In the genomic region with DNA sequence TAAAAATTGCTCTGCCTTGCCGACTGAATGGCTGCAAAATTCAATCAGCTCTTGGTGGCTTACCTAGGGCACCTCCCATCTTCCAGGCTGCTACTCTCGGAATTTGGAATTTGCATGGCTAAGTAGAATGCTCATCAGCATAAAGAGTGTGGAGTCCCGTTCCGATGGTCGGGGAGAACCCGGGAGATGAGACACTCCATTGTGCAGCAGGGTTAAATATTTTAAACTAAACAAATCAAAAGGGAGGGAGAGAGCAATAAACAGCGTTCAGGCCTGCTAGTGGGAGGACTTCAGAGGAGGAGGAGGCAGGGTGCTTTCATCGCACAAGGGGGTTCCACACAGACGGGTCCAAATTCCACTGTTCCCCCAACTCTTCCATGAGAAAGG, we compare ENCODE assay signal across 8 mouse cellular contexts.
DNase-seq lines count a peak whose midpoint lies in the region; ATAC-seq and TF ChIP-seq lines count a peak whose summit lies in the region.

No protein-coding gene starts in this region.

- intact Hi-C loops in left cerebral cortex, postnatal 14 days (cut with DNase I) = no loop called here

- peak overlapping the region; percentile 79 for H3K4me2 ChIP-seq in lung, embryonic 14.5 days
- peak overlapping the region; percentile 78 for H3K4me2 ChIP-seq in kidney, postnatal 0 days (ENCODE audit: low read length)
- H3K4me2 ChIP-seq in midbrain, embryonic 16.5 days (ENCODE audit: low read length) = peak overlapping the region; percentile 76

- H3K27ac ChIP-seq in lung, embryonic 14.5 days (ENCODE audit: low read depth) = peak overlapping the region; percentile 77; the same call in 1 of the 2 replicates
- H3K27ac ChIP-seq in kidney, postnatal 0 days = no peak overlapping the region
- H3K27ac ChIP-seq in midbrain, embryonic 16.5 days (ENCODE audit: low read length) = no peak overlapping the region

- H3K9me3 ChIP-seq in lung, embryonic 14.5 days (ENCODE audit: low read depth, low read length) = no peaks in the 10 kb centered on the region
- H3K9me3 ChIP-seq in kidney, postnatal 0 days (replicated peaks; ENCODE audit: low read length) = no peaks in the 10 kb centered on the region
- H3K9me3 ChIP-seq in midbrain, embryonic 16.5 days (replicated peaks; ENCODE audit: control insufficient read depth, low read length, poor library complexity, severe bottlenecking) = no peaks in the 10 kb centered on the region

- no peak for TF ChIP-seq CTCF in lung, embryonic 14.5 days (IDR thresholded peaks at IDR 0.05; ENCODE audit: low read depth)
- TF ChIP-seq CTCF in kidney, postnatal 0 days (IDR thresholded peaks at IDR 0.05; ENCODE audit: low read depth) = no peak

- H3K27me3 ChIP-seq in lung, embryonic 14.5 days (ENCODE audit: insufficient read depth, low read length) = no peaks in the 10 kb centered on the region
- no peaks in the 10 kb centered on the region for H3K27me3 ChIP-seq in kidney, postnatal 0 days (ENCODE audit: insufficient read depth, low read length)
- 0 out of 2 replicates have a peak, but pooled peaks cover 4% of the 10 kb centered on the region for H3K27me3 ChIP-seq in midbrain, embryonic 16.5 days (ENCODE audit: control insufficient read depth, insufficient read depth, low read depth, low read length)

- peak overlapping the region; percentile 40 for H3K4me3 ChIP-seq in lung, embryonic 14.5 days (ENCODE audit: low read depth, low read length)
- H3K4me3 ChIP-seq in kidney, postnatal 0 days (replicated peaks; ENCODE audit: low read depth, low read length) = peak overlapping the region; percentile 53
- H3K4me3 ChIP-seq in midbrain, embryonic 16.5 days (ENCODE audit: low read depth, low read length) = peak overlapping the region; percentile 38

- peak; percentile 49 for DNase-seq in lung, embryonic 14.5 days
- DNase-seq in lung, postnatal 14 days = no peak
- DNase-seq in kidney, postnatal 0 days (ENCODE audit: low spot score) = peak; percentile 86
- DNase-seq in urinary bladder, postnatal 4 days (ENCODE audit: low spot score in 2 of 2) = no peak
- no peak for DNase-seq in left cerebral cortex, postnatal 14 days (ENCODE audit: low spot score in 2 of 2)
- no peak for DNase-seq in frontal cortex, postnatal 14 days (ENCODE audit: low spot score in 2 of 2)

- peak; percentile 61; the same call in 1 of the 2 replicates for ATAC-seq in lung, embryonic 14.5 days (ENCODE audit: insufficient read depth)
- ATAC-seq in erythroblast, adult 5-6 weeks (replicated peaks; ENCODE audit: low FRiP score, poor library complexity, severe bottlenecking) = peak; percentile 22; the same call in 1 of the 2 replicates
- ATAC-seq in kidney, postnatal 0 days (replicated peaks; ENCODE audit: low FRiP score, low read depth) = peak; percentile 59
- ATAC-seq in midbrain, embryonic 16.5 days = peak; percentile 61

- peak overlapping the region; percentile 30 for H3K9ac ChIP-seq in lung, embryonic 14.5 days
- no peak overlapping the region for H3K9ac ChIP-seq in kidney, postnatal 0 days (ENCODE audit: low read depth, low read length)
- peak overlapping the region; percentile 27 for H3K9ac ChIP-seq in midbrain, embryonic 16.5 days (ENCODE audit: low read depth, low read length)

- H3K4me1 ChIP-seq in lung, embryonic 14.5 days (ENCODE audit: insufficient read depth) = peaks cover 3% of the 10 kb centered on the region; the same call in 1 of the 2 replicates
- no peaks in the 10 kb centered on the region; the same call in 1 of the 2 replicates for H3K4me1 ChIP-seq in kidney, postnatal 0 days (replicated peaks; ENCODE audit: insufficient read depth, low read length)
- H3K4me1 ChIP-seq in midbrain, embryonic 16.5 days (ENCODE audit: control insufficient read depth, insufficient read depth, low read length) = peaks cover 18% of the 10 kb centered on the region

- under 1% methylated on average over 9 of the region's 9 CpGs for WGBS in lung, embryonic 14.5 days
- 5% methylated on average over 9 of the region's 9 CpGs for WGBS in kidney, postnatal 0 days
- 1% methylated on average over 9 of the region's 9 CpGs for WGBS in midbrain, embryonic 16.5 days

- no peaks in the 10 kb centered on the region for H3K36me3 ChIP-seq in lung, embryonic 14.5 days (ENCODE audit: insufficient read depth)
- H3K36me3 ChIP-seq in kidney, postnatal 0 days (ENCODE audit: insufficient read depth, low read length) = no peaks in the 10 kb centered on the region
- H3K36me3 ChIP-seq in midbrain, embryonic 16.5 days (ENCODE audit: control insufficient read depth, insufficient read depth, low read length) = no peaks in the 10 kb centered on the region

Comparison
In these comparisons a context has a peak if more than half of its experiments do, and no peak if none do; other contexts are left out.
1. DNase-seq: peak in lung, embryonic 14.5 days (single experiment) and kidney, postnatal 0 days (single experiment); none in lung, postnatal 14 days (single experiment), urinary bladder, postnatal 4 days (0 of 2), left cerebral cortex, postnatal 14 days (0 of 2) and frontal cortex, postnatal 14 days (0 of 2).
2. Peak in every context shown above with its lines, with median percentiles within 50 percentile points of each other: ATAC-seq, H3K4me2 ChIP-seq and H3K4me3 ChIP-seq.